Mouse (Mus musculus) CH12.LX (cell line): ENCODE data around the gene Foxc2. TPM values are rescaled to one million over a fixed set of nuclear protein-coding genes. Genes with fewer than 3 reads are reported as not detected.
A peak's percentile ranks its signal among the peaks of the same experiment; 100 is the strongest.

Experiments used
- DNase-seq: peaks from one replicate; pipeline ENCODE4 v3.0.0-alpha.2; 2013; ENCODE audit errors: extremely low read depth
- H3K27ac ChIP-seq: 2 replicates; pipeline ENCODE4 v1.5.1; 2012; ENCODE audit warnings: low read depth, mild to moderate bottlenecking, control low read depth, moderate library complexity; ENCODE audit not compliant: insufficient read depth
- H3K27me3 ChIP-seq: replicated peaks from 2 replicates; pipeline ENCODE3; 2012; ENCODE audit warnings: inconsistent platforms
- H3K36me3 ChIP-seq, 2 experiments: replicated peaks in 1 of 2; 2 replicates each; pipeline versions ENCODE3 to v1.6.1; 2012; ENCODE audit warnings: inconsistent platforms in 1 of 2, low read length in 1 of 2, mild to moderate bottlenecking in 1 of 2, mixed read lengths in 1 of 2, moderate library complexity in 1 of 2; ENCODE audit not compliant: control insufficient read depth in 1 of 2, insufficient read depth in 1 of 2
- H3K4me1 ChIP-seq, 2 experiments: 2 replicates each; pipeline ENCODE4 v1.6.1; 2012; ENCODE audit warnings: inconsistent platforms in 1 of 2, moderate library complexity in 1 of 2; ENCODE audit not compliant: insufficient read depth in 2 of 2, control insufficient read depth in 1 of 2
- H3K4me2 ChIP-seq: 2 replicates; pipeline ENCODE4 v1.6.1; 2012; ENCODE audit warnings: low read depth, mild to moderate bottlenecking, control low read depth; ENCODE audit not compliant: poor library complexity, insufficient read depth, severe bottlenecking
- H3K4me3 ChIP-seq, 3 experiments: fragments of 150-350 bp in 1 of 3; sonication (generic) in 1 of 3; replicated peaks in 1 of 3; 2 replicates each; pipeline versions ENCODE3 to v1.5.1; 2011 to 2012; ENCODE audit warnings: low read depth in 2 of 3, low read length in 2 of 3, mild to moderate bottlenecking in 2 of 3, moderate library complexity in 2 of 3, control low read depth in 1 of 3, improper control_type of control experiment in 1 of 3, inconsistent platforms in 1 of 3, mixed read lengths in 1 of 3; ENCODE audit not compliant: poor library complexity in 1 of 3
- H3K79me2 ChIP-seq: replicated peaks from 2 replicates; pipeline ENCODE4 v1.6.1; 2012; ENCODE audit warnings: mild to moderate bottlenecking, moderate library complexity; ENCODE audit not compliant: control insufficient read depth, poor library complexity, insufficient read depth, severe bottlenecking; ENCODE audit errors: extremely low read depth
- H3K9ac ChIP-seq: 2 replicates; pipeline ENCODE4 v1.6.1; 2012; ENCODE audit warnings: low read depth, mild to moderate bottlenecking, control low read depth, moderate library complexity; ENCODE audit not compliant: insufficient read depth
- H3K9me3 ChIP-seq: replicated peaks from 2 replicates; pipeline ENCODE3; 2012; ENCODE audit warnings: low read length, inconsistent platforms, mixed read lengths
- BHLHE40 ChIP-seq: IDR thresholded peaks from 2 replicates; pipeline ENCODE4 v1.6.1; 2011; ENCODE audit warnings: mild to moderate bottlenecking, low read depth, low read length, improper control_type of control experiment
- CTCF ChIP-seq, 2 experiments: IDR thresholded peaks in 1 of 2; conservative IDR thresholded peaks in 1 of 2; 2 replicates each; pipeline ENCODE4 v1.5.1; 2011 to 2012; ENCODE audit warnings: low read depth in 2 of 2, low read length in 2 of 2, improper control_type of control experiment in 1 of 2, inconsistent platforms in 1 of 2, mild to moderate bottlenecking in 1 of 2, moderate library complexity in 1 of 2
- E2F4 ChIP-seq: IDR thresholded peaks from 2 replicates; pipeline ENCODE4 v1.6.1; 2011; ENCODE audit warnings: low read depth, low read length, improper control_type of control experiment; ENCODE audit not compliant: insufficient replicate concordance
- HCFC1 ChIP-seq: IDR thresholded peaks from 2 replicates; pipeline ENCODE4 v1.6.1; 2012; ENCODE audit warnings: low read depth, mild to moderate bottlenecking, inconsistent platforms, low read length, improper control_type of control experiment
- IRF4 ChIP-seq: IDR thresholded peaks from 2 replicates; pipeline ENCODE4 v1.6.1; 2014; ENCODE audit warnings: low read depth, mild to moderate bottlenecking, inconsistent platforms, low read length, improper control_type of control experiment
- JUND ChIP-seq: conservative IDR thresholded peaks from 2 replicates; pipeline ENCODE4 v1.6.1; 2011; ENCODE audit warnings: low read depth, low read length, improper control_type of control experiment
- KAT2A ChIP-seq: IDR thresholded peaks from 2 replicates; pipeline ENCODE4 v1.6.1; 2012; ENCODE audit warnings: low read length, improper control_type of control experiment, inconsistent platforms; ENCODE audit not compliant: insufficient replicate concordance
- MAFK ChIP-seq: IDR thresholded peaks from 2 replicates; pipeline ENCODE4 v1.6.1; 2011; ENCODE audit warnings: low read length, improper control_type of control experiment; ENCODE audit not compliant: insufficient replicate concordance
- MYC ChIP-seq: IDR thresholded peaks from 2 replicates; pipeline ENCODE4 v1.6.1; 2011; ENCODE audit warnings: low read depth, mild to moderate bottlenecking, improper control_type of control experiment, low read length
- NELFE ChIP-seq: IDR thresholded peaks from 2 replicates; pipeline ENCODE4 v1.6.1; 2011; ENCODE audit warnings: low read depth, low read length, improper control_type of control experiment
- NRF1 ChIP-seq: IDR thresholded peaks from 2 replicates; pipeline ENCODE4 v1.6.1; 2014; ENCODE audit warnings: low read depth, mild to moderate bottlenecking, inconsistent platforms, low read length, improper control_type of control experiment, moderate library complexity
- POLR2A ChIP-seq: IDR thresholded peaks from 2 replicates; pipeline ENCODE4 v1.6.1; 2011; ENCODE audit warnings: low read depth, mild to moderate bottlenecking, improper control_type of control experiment, low read length
- RAD21 ChIP-seq: IDR thresholded peaks from 2 replicates; pipeline ENCODE4 v1.6.1; 2011; ENCODE audit warnings: low read depth, mild to moderate bottlenecking, low read length, improper control_type of control experiment, moderate library complexity
- RCOR1 ChIP-seq: conservative IDR thresholded peaks from 2 replicates; pipeline ENCODE4 v1.6.1; 2012; ENCODE audit warnings: low read depth, mild to moderate bottlenecking, inconsistent platforms, low read length, improper control_type of control experiment
- SMC3 ChIP-seq: IDR thresholded peaks from 2 replicates; pipeline ENCODE4 v1.6.1; 2011; ENCODE audit warnings: low read depth, low read length, improper control_type of control experiment
- TCF12 ChIP-seq: IDR thresholded peaks from 2 replicates; pipeline ENCODE4 v1.6.1; 2014; ENCODE audit warnings: low read depth, mild to moderate bottlenecking, inconsistent platforms, low read length, improper control_type of control experiment
- UBTF ChIP-seq: IDR thresholded peaks from 2 replicates; pipeline ENCODE4 v1.6.1; 2012; ENCODE audit warnings: low read depth, mild to moderate bottlenecking, inconsistent platforms, low read length, improper control_type of control experiment, moderate library complexity
- ZC3H11A ChIP-seq: IDR thresholded peaks from 2 replicates; pipeline ENCODE4 v1.6.1; 2012; ENCODE audit warnings: low read depth, mild to moderate bottlenecking, inconsistent platforms, low read length, improper control_type of control experiment
- ZKSCAN1 ChIP-seq: IDR thresholded peaks from 2 replicates; pipeline ENCODE4 v1.6.1; 2012; ENCODE audit warnings: low read depth, inconsistent platforms, low read length, improper control_type of control experiment, borderline replicate concordance
- ZMIZ1 ChIP-seq: IDR thresholded peaks from 2 replicates; pipeline ENCODE4 v1.6.1; 2012; ENCODE audit warnings: low read depth, mild to moderate bottlenecking, inconsistent platforms, low read length, improper control_type of control experiment
- ZNF384 ChIP-seq: IDR thresholded peaks from 2 replicates; pipeline ENCODE4 v1.6.1; 2012; ENCODE audit warnings: low read depth, low read length, improper control_type of control experiment, inconsistent platforms
- dilution Hi-C: fragments of 300-500 bp; cut with MboI; formaldehyde crosslinking; loops from 2 replicates; pipeline ENCODE4 v1.14.3; 2020; ENCODE audit warnings: low sequenced_read_pairs; ENCODE audit not compliant: extremely low pct_unique_long_range_greater_than_20kb, extremely low pct_ligation_motif_present
- in situ Hi-C: fragments of 300-500 bp; cut with MboI; formaldehyde crosslinking; loops from 3 replicates; pipeline ENCODE4 v1.14.3; 2019; ENCODE audit warnings: low sequenced_read_pairs, low pct_ligation_motif_present, low pct_unique_long_range_greater_than_20kb, mixed read lengths
- polyA plus RNA-seq: library from polyadenylated mRNA; unstranded; fragments of >175 nt; gene quantifications from 2 replicates; pipeline ENCODE4 v1.2.1, GENCODE M21; 2012; ENCODE audit warnings: low read depth; ENCODE audit not compliant: insufficient read length
- total RNA-seq, 2 experiments: library from RNA; depleted of rRNA; stranded (reverse); fragments of 300-350 nt in 1 of 2; fragments of >200 nt in 1 of 2; gene quantifications; 2 replicates each; pipeline ENCODE4 v1.2.3; 2012 to 2014

Foxc2 gene
- total and polyA plus RNA-seq, 3 experiments = not detected

GRCm38 (mm10) chr8:121092141-121092540 lies 23.8 kb upstream of the Foxc2 start:
- no peak overlapping the region for H3K4me3 ChIP-seq
- no peaks in the 10 kb centered on the region for H3K4me1 ChIP-seq
- dilution Hi-C loops (no loop called here), in situ Hi-C loops (loop anchor here (5.0 kb wide), 2 partner anchors 265 to 415 kb away; no protein-coding TSS in a partner anchor)
- no peaks in the 10 kb centered on the region for H3K79me2 ChIP-seq
- H3K36me3 ChIP-seq = peaks cover 5 to 17% of the 10 kb centered on the region in 2 experiments
- peaks cover 50% of the 10 kb centered on the region for H3K27me3 ChIP-seq
- H3K9ac ChIP-seq = no peak overlapping the region
- H3K4me2 ChIP-seq = no peak overlapping the region
- DNase-seq = no peak
- no peak overlapping the region for H3K27ac ChIP-seq
- no peaks in the 10 kb centered on the region for H3K9me3 ChIP-seq
- TF ChIP-seq IRF4 (no peak), BHLHE40 (no peak), MAFK (no peak), SMC3 (no peak), KAT2A (no peak), NRF1 (no peak), HCFC1 (no peak)
- TF ChIP-seq, all 38 proteins: peak for 0

DNA sequence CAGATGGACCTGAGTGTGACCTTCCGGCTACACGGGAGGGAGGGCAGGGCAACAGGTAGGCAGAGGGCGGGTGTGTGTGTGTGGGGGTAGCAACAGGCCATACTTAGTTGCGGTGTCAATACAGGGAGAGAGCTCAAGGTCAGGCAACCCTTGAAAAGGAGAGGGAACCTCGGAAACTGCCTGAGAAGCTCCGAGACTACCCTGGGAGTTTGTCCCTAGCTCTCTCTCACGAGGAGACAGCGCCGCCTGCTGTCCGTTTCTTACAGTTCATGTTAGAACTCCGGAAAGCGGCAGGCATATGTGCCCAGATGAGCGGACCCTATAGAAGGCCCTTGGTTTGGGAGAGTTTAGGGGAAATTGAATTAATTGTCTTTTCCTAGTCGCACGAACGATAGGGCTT lies 23.3 kb upstream of the Foxc2 start:
- DNase-seq = peak; percentile 79
- H3K9me3 ChIP-seq = no peaks in the 10 kb centered on the region
- no peaks in the 10 kb centered on the region for H3K4me1 ChIP-seq
- in situ Hi-C loops = loop anchor here (5.0 kb wide), 2 partner anchors 265 to 415 kb away; no protein-coding TSS in a partner anchor
- TF ChIP-seq RAD21 = peak; percentile 92
- no peak for TF ChIP-seq TCF12
- no peak for TF ChIP-seq E2F4
- TF ChIP-seq MYC = no peak
- TF ChIP-seq ZC3H11A = peak; percentile 35; the same call in 1 of the 2 replicates
- TF ChIP-seq UBTF = no peak
- no peak for TF ChIP-seq JUND
- TF ChIP-seq ZNF384 = no peak
- TF ChIP-seq CTCF (conservative IDR thresholded peaks at IDR 0.05 in 1 of 2, IDR thresholded peaks at IDR 0.05 in 1 of 2; ENCODE audit: low read depth in 2 of 2, low read length in 2 of 2) = peak; percentile 75 to 94
- no peak for TF ChIP-seq RCOR1
- TF ChIP-seq ZMIZ1 = no peak
- no peak for TF ChIP-seq ZKSCAN1
- peak; percentile 39; the same call in 1 of the 2 replicates for TF ChIP-seq IRF4
- peak; percentile 24; the same call in 1 of the 2 replicates for TF ChIP-seq NELFE
- no peak for TF ChIP-seq KAT2A
- TF ChIP-seq POLR2A = no peak
- peak; percentile 83 for TF ChIP-seq SMC3
- dilution Hi-C loops = no loop called here
- no peak overlapping the region for H3K4me3 ChIP-seq
- peaks cover 45% of the 10 kb centered on the region for H3K27me3 ChIP-seq
- peaks cover 10 to 21% of the 10 kb centered on the region in 2 experiments for H3K36me3 ChIP-seq
- H3K4me2 ChIP-seq = no peak overlapping the region
- no peaks in the 10 kb centered on the region for H3K79me2 ChIP-seq
- no peak overlapping the region for H3K9ac ChIP-seq
- H3K27ac ChIP-seq = no peak overlapping the region
